ENCODE assay signal across 24 mouse cellular contexts in genomic region chr16:17604941-17605340, GRCm38 (mm10). TPM values are rescaled to one million over a fixed set of nuclear protein-coding genes. Genes with fewer than 3 reads are reported as not detected.
DNase-seq lines count a peak whose midpoint lies in the region; ATAC-seq lines count a peak whose summit lies in the region.
"Had no signal": no experiment of that assay in that cellular context is flagged by ENCODE, and none has a peak within 500 bp of the region (broad histone marks: within the 10 kb centered on the region; RNA-seq: fewer than 3 reads in every experiment).

No protein-coding gene starts in this region.

- no peak overlapping the region for H3K9ac ChIP-seq in forebrain, embryonic 14.5 days (ENCODE audit: low read length)
- no peak overlapping the region for H3K9ac ChIP-seq in forebrain, embryonic 11.5 days (ENCODE audit: low read length)
- H3K9ac ChIP-seq in midbrain, embryonic 14.5 days (replicated peaks; ENCODE audit: low read length) = no peak overlapping the region
- H3K9ac ChIP-seq in midbrain, embryonic 15.5 days = no peak overlapping the region
- H3K9ac ChIP-seq: hindbrain, embryonic 13.5 days had no signal

- no peaks in the 10 kb centered on the region for H3K9me3 ChIP-seq in forebrain, embryonic 14.5 days (replicated peaks; ENCODE audit: control insufficient read depth, low read length)
- H3K9me3 ChIP-seq in forebrain, embryonic 11.5 days (ENCODE audit: control insufficient read depth, low read length) = no peaks in the 10 kb centered on the region
- no peaks in the 10 kb centered on the region for H3K9me3 ChIP-seq in midbrain, embryonic 14.5 days (ENCODE audit: control insufficient read depth, low read length)
- no peaks in the 10 kb centered on the region for H3K9me3 ChIP-seq in midbrain, embryonic 15.5 days
- H3K9me3 ChIP-seq: hindbrain, embryonic 13.5 days had no signal

- H3K27me3 ChIP-seq in forebrain, embryonic 14.5 days (replicated peaks; ENCODE audit: control insufficient read depth, insufficient read depth, low read length) = no peaks in the 10 kb centered on the region
- no peaks in the 10 kb centered on the region for H3K27me3 ChIP-seq in forebrain, embryonic 11.5 days (ENCODE audit: control insufficient read depth, insufficient read depth, low read length)
- H3K27me3 ChIP-seq in midbrain, embryonic 14.5 days (ENCODE audit: control insufficient read depth, insufficient read depth, low read length) = no peaks in the 10 kb centered on the region
- no peaks in the 10 kb centered on the region for H3K27me3 ChIP-seq in midbrain, embryonic 15.5 days (replicated peaks)
- H3K27me3 ChIP-seq: hindbrain, embryonic 13.5 days; Patski had no signal

- no peaks in the 10 kb centered on the region for H3K4me1 ChIP-seq in forebrain, embryonic 14.5 days (ENCODE audit: control insufficient read depth, insufficient read depth, low read length)
- no peaks in the 10 kb centered on the region for H3K4me1 ChIP-seq in forebrain, embryonic 11.5 days (replicated peaks; ENCODE audit: control insufficient read depth, insufficient read depth, low read length)
- no peaks in the 10 kb centered on the region for H3K4me1 ChIP-seq in midbrain, embryonic 14.5 days (ENCODE audit: control insufficient read depth, insufficient read depth, low read length)
- no peaks in the 10 kb centered on the region for H3K4me1 ChIP-seq in midbrain, embryonic 15.5 days
- H3K4me1 ChIP-seq: forebrain, embryonic 10.5 days; hindbrain, embryonic 13.5 days had no signal

- no peak overlapping the region for H3K4me3 ChIP-seq in forebrain, embryonic 14.5 days (ENCODE audit: low read depth, low read length)
- H3K4me3 ChIP-seq in forebrain, embryonic 11.5 days (ENCODE audit: low read depth, low read length) = no peak overlapping the region
- no peak overlapping the region for H3K4me3 ChIP-seq in midbrain, embryonic 14.5 days (replicated peaks; ENCODE audit: low read depth, low read length)
- H3K4me3 ChIP-seq in midbrain, embryonic 15.5 days = no peak overlapping the region
- H3K4me3 ChIP-seq: forebrain, embryonic 10.5 days; gastrocnemius, adult 2 months; hindbrain, embryonic 13.5 days had no signal

- WGBS in forebrain, embryonic 14.5 days = 48% methylated on average over 4 of the region's 4 CpGs
- 62% methylated on average over 4 of the region's 4 CpGs for WGBS in forebrain, embryonic 11.5 days
- WGBS in midbrain, embryonic 14.5 days = 49% methylated on average over 4 of the region's 4 CpGs
- 55% methylated on average over 4 of the region's 4 CpGs for WGBS in midbrain, embryonic 15.5 days

- no peaks in the 10 kb centered on the region for H3K36me3 ChIP-seq in forebrain, embryonic 14.5 days (ENCODE audit: control insufficient read depth, insufficient read depth, low read length)
- no peaks in the 10 kb centered on the region for H3K36me3 ChIP-seq in forebrain, embryonic 11.5 days (ENCODE audit: control insufficient read depth, insufficient read depth, low read length)
- no peaks in the 10 kb centered on the region for H3K36me3 ChIP-seq in midbrain, embryonic 14.5 days (ENCODE audit: control insufficient read depth, insufficient read depth, low read length)
- H3K36me3 ChIP-seq in midbrain, embryonic 15.5 days (replicated peaks) = no peaks in the 10 kb centered on the region
- H3K36me3 ChIP-seq: forebrain, embryonic 10.5 days; hindbrain, embryonic 13.5 days had no signal

- no peak for ATAC-seq in forebrain, embryonic 14.5 days
- ATAC-seq in forebrain, embryonic 11.5 days (replicated peaks; ENCODE audit: low FRiP score) = no peak
- ATAC-seq in midbrain, embryonic 14.5 days (ENCODE audit: low FRiP score, low TSS enrichment) = no peak
- ATAC-seq in midbrain, embryonic 15.5 days (replicated peaks) = no peak
- ATAC-seq: forebrain, embryonic 16.5 days; hindbrain, embryonic 16.5 days; inflammation-experienced regulatory T-cells, adult 6 months; intestine, embryonic 16.5 days; Patski had no signal

- H3K27ac ChIP-seq in forebrain, embryonic 14.5 days (ENCODE audit: low read depth, low read length) = no peak overlapping the region
- H3K27ac ChIP-seq in forebrain, embryonic 11.5 days (ENCODE audit: low read depth, low read length) = no peak overlapping the region
- no peak overlapping the region for H3K27ac ChIP-seq in midbrain, embryonic 14.5 days (replicated peaks; ENCODE audit: low read depth, low read length)
- H3K27ac ChIP-seq in midbrain, embryonic 15.5 days = no peak overlapping the region
- H3K27ac ChIP-seq: forebrain, embryonic 10.5 days; gastrocnemius, adult 2 months; hindbrain, embryonic 13.5 days had no signal

- H3K4me2 ChIP-seq in forebrain, embryonic 14.5 days (ENCODE audit: low read length) = no peak overlapping the region
- H3K4me2 ChIP-seq in forebrain, embryonic 11.5 days (ENCODE audit: low read depth, low read length, severe bottlenecking) = no peak overlapping the region
- no peak overlapping the region for H3K4me2 ChIP-seq in midbrain, embryonic 14.5 days (ENCODE audit: low read length)
- H3K4me2 ChIP-seq in midbrain, embryonic 15.5 days = no peak overlapping the region
- H3K4me2 ChIP-seq: heart, embryonic 11.5 days; hindbrain, embryonic 13.5 days had no signal

- peak; percentile 35 for DNase-seq in forebrain, embryonic 14.5 days (ENCODE audit: low spot score)
- no peak for DNase-seq in forebrain, embryonic 11.5 days (ENCODE audit: low spot score)
- DNase-seq in midbrain, embryonic 14.5 days = peak; percentile 13
- DNase-seq in Muller cell, postnatal 12 days (ENCODE audit: inconsistent ontology term) = peak; percentile 82
- DNase-seq in left cerebral cortex, adult 9 months (ENCODE audit: low spot score in 2 of 2) = no peak
- DNase-seq: adrenal gland, postnatal 10 days; adrenal gland, postnatal 36 days; cerebellum, adult 11-12 months; cerebellum, adult 8-10 months; cerebellum, postnatal 10 days; cerebellum, postnatal 36 days; gastrocnemius, adult 2 months; gastrocnemius, postnatal 14 days; heart, adult 11 months had no signal

RNA-seq across cellular contexts. Expression of gene Smpd4, which starts 14.2 kb away (rescaled TPM):
- polyA plus RNA-seq in forebrain, embryonic 14.5 days (2014; fragmentation: Nextera tagmentation; extraction: Ambion mirVana) = 34.3 and 35.7 TPM in 2 replicates
- 61.1 and 69.1 TPM in 2 replicates for polyA plus RNA-seq in forebrain, embryonic 11.5 days (2014; fragmentation: Nextera tagmentation; extraction: Ambion mirVana)
- 29.1 and 29.3 TPM in 2 replicates for polyA plus RNA-seq in midbrain, embryonic 14.5 days (2014; fragmentation: Nextera tagmentation; extraction: Ambion mirVana)
- polyA plus RNA-seq in midbrain, embryonic 15.5 days (2015; fragmentation: Nextera tagmentation; extraction: Ambion mirVana) = 30.1 and 34.7 TPM in 2 replicates

RNA-seq across cellular contexts. Expression of gene Slc7a4, which starts 21.9 kb away (rescaled TPM):
- 23.3 and 27.1 TPM in 2 replicates for polyA plus RNA-seq in forebrain, embryonic 14.5 days (2014; fragmentation: Nextera tagmentation; extraction: Ambion mirVana)
- polyA plus RNA-seq in forebrain, embryonic 11.5 days (2014; fragmentation: Nextera tagmentation; extraction: Ambion mirVana) = 3.1 and 4.0 TPM in 2 replicates
- 25.0 and 32.4 TPM in 2 replicates for polyA plus RNA-seq in midbrain, embryonic 14.5 days (2014; fragmentation: Nextera tagmentation; extraction: Ambion mirVana)
- polyA plus RNA-seq in midbrain, embryonic 15.5 days (2015; fragmentation: Nextera tagmentation; extraction: Ambion mirVana) = 38.7 and 42.7 TPM in 2 replicates

RNA-seq across cellular contexts. Expression of gene Ccdc74a, which starts 41.3 kb away (rescaled TPM):
- 4.8 and 5.7 TPM in 2 replicates for polyA plus RNA-seq in forebrain, embryonic 14.5 days (2014; fragmentation: Nextera tagmentation; extraction: Ambion mirVana)
- 5.3 and 7.9 TPM in 2 replicates for polyA plus RNA-seq in forebrain, embryonic 11.5 days (2014; fragmentation: Nextera tagmentation; extraction: Ambion mirVana)
- polyA plus RNA-seq in midbrain, embryonic 14.5 days (2014; fragmentation: Nextera tagmentation; extraction: Ambion mirVana) = 9.4 and 9.6 TPM in 2 replicates
- polyA plus RNA-seq in midbrain, embryonic 15.5 days (2015; fragmentation: Nextera tagmentation; extraction: Ambion mirVana) = 11.2 and 11.5 TPM in 2 replicates

RNA-seq across cellular contexts. Expression of gene P2rx6, which starts 43.3 kb away (rescaled TPM):
- 1.1 and 1.3 TPM in 2 replicates for polyA plus RNA-seq in forebrain, embryonic 14.5 days (2014; fragmentation: Nextera tagmentation; extraction: Ambion mirVana)
- 0.35 and 0.75 TPM in 2 replicates for polyA plus RNA-seq in forebrain, embryonic 11.5 days (2014; fragmentation: Nextera tagmentation; extraction: Ambion mirVana)
- 1.5 and 1.9 TPM in 2 replicates for polyA plus RNA-seq in midbrain, embryonic 14.5 days (2014; fragmentation: Nextera tagmentation; extraction: Ambion mirVana)
- 2.3 and 3.1 TPM in 2 replicates for polyA plus RNA-seq in midbrain, embryonic 15.5 days (2015; fragmentation: Nextera tagmentation; extraction: Ambion mirVana)
- polyA plus RNA-seq: inflammation-experienced regulatory T-cells, adult 6 months had no signal

RNA-seq across cellular contexts. Expression of gene Lrrc74b, which starts 43.9 kb away (rescaled TPM):
- 0.62 and 1.1 TPM in 2 replicates for polyA plus RNA-seq in forebrain, embryonic 14.5 days (2014; fragmentation: Nextera tagmentation; extraction: Ambion mirVana)
- polyA plus RNA-seq in forebrain, embryonic 11.5 days (2014; fragmentation: Nextera tagmentation; extraction: Ambion mirVana) = 0.12 and 0.57 TPM in 2 replicates
- polyA plus RNA-seq in midbrain, embryonic 14.5 days (2014; fragmentation: Nextera tagmentation; extraction: Ambion mirVana) = 0.66 and 0.95 TPM in 2 replicates
- polyA plus RNA-seq in midbrain, embryonic 15.5 days (2015; fragmentation: Nextera tagmentation; extraction: Ambion mirVana) = 1.3 TPM in 2 replicates
- polyA plus RNA-seq: embryonic facial prominence, embryonic 11.5 days; heart, embryonic 11.5 days had no signal

Comparison
In these comparisons a context has a peak if more than half of its experiments do, and no peak if none do; other contexts are left out.
1. DNase-seq: peak in forebrain, embryonic 14.5 days (single experiment), midbrain, embryonic 14.5 days (single experiment) and Muller cell, postnatal 12 days (single experiment); none in forebrain, embryonic 11.5 days (single experiment) and left cerebral cortex, adult 9 months (0 of 2).